ENCODE assay signal across 10 mouse cellular contexts in the genomic region with DNA sequence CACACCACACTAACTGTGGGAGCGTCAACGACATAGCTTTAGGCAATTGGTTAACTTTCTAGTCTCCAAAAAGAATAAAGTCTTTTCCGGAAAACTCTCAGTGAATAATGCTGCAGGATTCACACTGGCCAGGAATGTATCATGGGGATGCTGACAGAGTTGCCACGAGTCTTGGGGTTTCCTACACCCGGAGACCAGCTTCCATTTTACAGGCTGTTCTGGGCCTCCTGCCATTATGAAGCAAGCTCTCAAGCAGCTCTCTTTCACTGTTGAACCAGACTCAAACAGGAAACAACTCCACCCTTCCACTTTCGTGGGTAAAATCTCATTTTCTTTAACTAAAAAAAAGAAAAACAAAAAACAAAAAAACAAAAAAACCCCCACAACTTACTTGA.
DNase-seq lines count a peak whose midpoint lies in the region; ATAC-seq and TF ChIP-seq lines count a peak whose summit lies in the region.
"Had no signal": no experiment of that assay in that cellular context is flagged by ENCODE, and none has a peak within 500 bp of the region (broad histone marks: within the 10 kb centered on the region; RNA-seq: fewer than 3 reads in every experiment).

No protein-coding gene starts in this region.

- peaks cover 2% of the 10 kb centered on the region; the same call in 1 of the 2 replicates for H3K4me1 ChIP-seq in testis, adult 2 months (ENCODE audit: control insufficient read depth, insufficient read depth, low read length)
- H3K4me1 ChIP-seq in stomach, postnatal 0 days (replicated peaks; ENCODE audit: control insufficient read depth, insufficient read depth): 0 out of 2 replicates have a peak, but pooled peaks cover 3% of the 10 kb centered on the region
- no peaks in the 10 kb centered on the region for H3K4me1 ChIP-seq in cerebellum, adult 2 months (ENCODE audit: control insufficient read depth, insufficient read depth, low read length)

- no peaks in the 10 kb centered on the region for H3K27me3 ChIP-seq in testis, adult 2 months (ENCODE audit: control insufficient read depth, insufficient read depth, low read length)
- H3K27me3 ChIP-seq in stomach, postnatal 0 days (ENCODE audit: control insufficient read depth, insufficient read depth, low read length): no peaks in the 10 kb centered on the region
- H3K27me3 ChIP-seq in cerebellum, adult 2 months (ENCODE audit: control insufficient read depth, insufficient read depth, low read length): no peaks in the 10 kb centered on the region
- H3K27me3 ChIP-seq: neural tube, embryonic 12.5 days had no signal

- H3K9me3 ChIP-seq in stomach, postnatal 0 days (ENCODE audit: control insufficient read depth, low read length): no peaks in the 10 kb centered on the region
- H3K9me3 ChIP-seq: neural tube, embryonic 12.5 days had no signal

- no peak for TF ChIP-seq CTCF in gastrocnemius, adult 2 months (IDR thresholded peaks at IDR 0.05)
- no peak for TF ChIP-seq CTCF in testis, adult 2 months (IDR thresholded peaks at IDR 0.05; ENCODE audit: control insufficient read depth, insufficient read depth, insufficient replicate concordance, low read depth, low read length)
- TF ChIP-seq CTCF in stomach, postnatal 0 days (IDR thresholded peaks at IDR 0.05; ENCODE audit: low read depth): no peak
- no peak for TF ChIP-seq CTCF in cerebellum, adult 2 months (IDR thresholded peaks at IDR 0.05; ENCODE audit: borderline replicate concordance, insufficient read depth, low read depth, low read length)

- DNase-seq in gastrocnemius, adult 2 months: peak; percentile 44
- DNase-seq in gastrocnemius, postnatal 4 days (ENCODE audit: low spot score in 2 of 2): no peak
- no peak for DNase-seq in testis, postnatal 10 days (ENCODE audit: low spot score)
- DNase-seq in heart, postnatal 25 days (ENCODE audit: low spot score): peak; percentile 30
- DNase-seq in stomach, postnatal 0 days (ENCODE audit: low spot score): no peak
- DNase-seq in embryo, embryonic 10 days (ENCODE audit: low spot score): no peak
- DNase-seq in cerebellum, adult 2 months: no peak
- DNase-seq: cerebellum, adult 18-20 months had no signal

- no peak overlapping the region for H3K4me3 ChIP-seq in gastrocnemius, adult 2 months
- H3K4me3 ChIP-seq in testis, adult 2 months (ENCODE audit: control insufficient read depth, low read depth, low read length): no peak overlapping the region
- no peak overlapping the region for H3K4me3 ChIP-seq in stomach, postnatal 0 days (ENCODE audit: low read depth, low read length)
- H3K4me3 ChIP-seq in cerebellum, adult 2 months (replicated peaks; ENCODE audit: insufficient read depth, low read depth, low read length): no peak overlapping the region
- H3K4me3 ChIP-seq: neural tube, embryonic 12.5 days had no signal

- intact Hi-C loops in gastrocnemius, adult 2 months (cut with DNase I): loop anchor here (5.0 kb wide), 1 partner anchor 124 kb away; a partner anchor contains a TSS
- intact Hi-C loops in heart, postnatal 25 days (cut with DNase I): loop anchor here (2.0 kb wide), 1 partner anchor 17 kb away; no protein-coding TSS in a partner anchor

- WGBS in stomach, postnatal 0 days: 79% methylated on average over 6 of the region's 6 CpGs
- WGBS in cerebellum, adult 2 months: 84% methylated on average over 6 of the region's 6 CpGs

- peak overlapping the region; percentile 89 for H3K27ac ChIP-seq in gastrocnemius, adult 2 months
- peak overlapping the region; percentile 86 for H3K27ac ChIP-seq in testis, adult 2 months (ENCODE audit: control insufficient read depth, insufficient read depth, low read depth, low read length)
- peak overlapping the region; percentile 70; the same call in 1 of the 2 replicates for H3K27ac ChIP-seq in stomach, postnatal 0 days (replicated peaks)
- H3K27ac ChIP-seq in cerebellum, adult 2 months (ENCODE audit: insufficient read depth, low read length): no peak overlapping the region
- H3K27ac ChIP-seq: neural tube, embryonic 12.5 days had no signal

- H3K36me3 ChIP-seq in testis, adult 2 months (ENCODE audit: control insufficient read depth, insufficient read depth, low read length): no peaks in the 10 kb centered on the region
- H3K36me3 ChIP-seq in stomach, postnatal 0 days (ENCODE audit: control insufficient read depth, insufficient read depth, low read length): no peaks in the 10 kb centered on the region
- H3K36me3 ChIP-seq: neural tube, embryonic 12.5 days had no signal

- TF ChIP-seq EP300 in stomach, postnatal 0 days (optimal IDR thresholded peaks at IDR 0.05): no peak

- H3K4me2 ChIP-seq in stomach, postnatal 0 days (replicated peaks; ENCODE audit: low read depth): no peak overlapping the region
- H3K4me2 ChIP-seq: neural tube, embryonic 12.5 days had no signal

- no peak for TF ChIP-seq POLR2A in testis, adult 2 months (IDR thresholded peaks at IDR 0.05; ENCODE audit: control insufficient read depth, low read depth, low read length)
- TF ChIP-seq POLR2A in cerebellum, adult 2 months (IDR thresholded peaks at IDR 0.05; ENCODE audit: borderline replicate concordance, insufficient read depth, low read length): no peak

- no peak for ATAC-seq in stomach, postnatal 0 days (ENCODE audit: low FRiP score, low TSS enrichment)

- H3K9ac ChIP-seq in stomach, postnatal 0 days (ENCODE audit: low read length): no peak overlapping the region
- H3K9ac ChIP-seq: neural tube, embryonic 12.5 days had no signal

Comparison
In these comparisons a context has a peak if more than half of its experiments do, and no peak if none do; other contexts are left out.
1. DNase-seq: peak in gastrocnemius, adult 2 months (single experiment) and heart, postnatal 25 days (single experiment); none in gastrocnemius, postnatal 4 days (0 of 2), testis, postnatal 10 days (single experiment), stomach, postnatal 0 days (single experiment), embryo, embryonic 10 days (single experiment) and cerebellum, adult 2 months (0 of 2).